ENCODE assay signal across 33 mouse cellular contexts in genomic region chr10:26119822-26120183, GRCm38 (mm10). TPM values are rescaled to one million over a fixed set of nuclear protein-coding genes. Genes with fewer than 3 reads are reported as not detected.
A peak's percentile ranks its signal among the peaks of the same experiment; 100 is the strongest.
DNase-seq lines count a peak whose midpoint lies in the region; ATAC-seq and TF ChIP-seq lines count a peak whose summit lies in the region.
"Had no signal": no experiment of that assay in that cellular context is flagged by ENCODE, and none has a peak within 500 bp of the region (broad histone marks: within the 10 kb centered on the region; RNA-seq: fewer than 3 reads in every experiment).

No protein-coding gene starts in this region.

- DNase-seq in forebrain, postnatal 0 days, result peak; percentile 27
- no peak for DNase-seq in forebrain, embryonic 11.5 days (ENCODE audit: low spot score)
- DNase-seq in layer of hippocampus, postnatal 10 days (ENCODE audit: low spot score in 2 of 2), result peak; percentile 38 to 40
- DNase-seq in layer of hippocampus, adult 2 months (ENCODE audit: low spot score in 2 of 2), result no peak
- peak; percentile 64 for DNase-seq in midbrain, postnatal 0 days (ENCODE audit: low spot score)
- DNase-seq: adrenal gland, postnatal 14 days; cerebellum, adult 11-12 months; cerebellum, postnatal 36 days; gastrocnemius, postnatal 14 days; heart, postnatal 4 days; kidney, adult 2 months; kidney, postnatal 36 days; lung, embryonic 14.5 days; lung, postnatal 14 days; midbrain, embryonic 14.5 days; right cerebral cortex, postnatal 14 days; thymus, postnatal 4 days had no signal

- no peak overlapping the region for H3K9ac ChIP-seq in forebrain, postnatal 0 days
- no peak overlapping the region for H3K9ac ChIP-seq in forebrain, embryonic 11.5 days (ENCODE audit: low read length)
- H3K9ac ChIP-seq in midbrain, postnatal 0 days (replicated peaks; ENCODE audit: low read length, poor library complexity, severe bottlenecking), result no peak overlapping the region
- no peak overlapping the region for H3K9ac ChIP-seq in midbrain, embryonic 16.5 days (ENCODE audit: low read depth, low read length)
- H3K9ac ChIP-seq: forebrain, embryonic 15.5 days; hindbrain, embryonic 15.5 days; intestine, embryonic 15.5 days; limb, embryonic 12.5 days; liver, embryonic 15.5 days; lung, embryonic 14.5 days; neural tube, embryonic 12.5 days had no signal

- no peak overlapping the region for H3K4me2 ChIP-seq in forebrain, postnatal 0 days (ENCODE audit: low read depth)
- H3K4me2 ChIP-seq in forebrain, embryonic 11.5 days (ENCODE audit: low read depth, low read length, severe bottlenecking), result no peak overlapping the region
- no peak overlapping the region for H3K4me2 ChIP-seq in midbrain, postnatal 0 days (ENCODE audit: low read depth, low read length, poor library complexity, severe bottlenecking)
- no peak overlapping the region for H3K4me2 ChIP-seq in midbrain, embryonic 16.5 days (ENCODE audit: low read length)
- H3K4me2 ChIP-seq: forebrain, embryonic 15.5 days; hindbrain, embryonic 15.5 days; intestine, embryonic 15.5 days; limb, embryonic 12.5 days; liver, embryonic 15.5 days; lung, embryonic 14.5 days; neural tube, embryonic 12.5 days had no signal

- no peaks in the 10 kb centered on the region for H3K36me3 ChIP-seq in forebrain, postnatal 0 days (ENCODE audit: insufficient read depth)
- H3K36me3 ChIP-seq in forebrain, embryonic 11.5 days (ENCODE audit: control insufficient read depth, insufficient read depth, low read length), result no peaks in the 10 kb centered on the region
- no peaks in the 10 kb centered on the region for H3K36me3 ChIP-seq in midbrain, postnatal 0 days (ENCODE audit: insufficient read depth, low read length)
- H3K36me3 ChIP-seq in midbrain, embryonic 16.5 days (ENCODE audit: control insufficient read depth, insufficient read depth, low read length), result no peaks in the 10 kb centered on the region
- H3K36me3 ChIP-seq: forebrain, embryonic 15.5 days; heart, embryonic 10.5 days; hindbrain, embryonic 15.5 days; intestine, embryonic 15.5 days; limb, embryonic 12.5 days; liver, embryonic 15.5 days; neural tube, embryonic 12.5 days had no signal

- no peaks in the 10 kb centered on the region for H3K4me1 ChIP-seq in forebrain, postnatal 0 days (ENCODE audit: insufficient read depth)
- no peaks in the 10 kb centered on the region for H3K4me1 ChIP-seq in forebrain, embryonic 11.5 days (replicated peaks; ENCODE audit: control insufficient read depth, insufficient read depth, low read length)
- no peaks in the 10 kb centered on the region for H3K4me1 ChIP-seq in midbrain, postnatal 0 days (ENCODE audit: insufficient read depth, low read length)
- H3K4me1 ChIP-seq in midbrain, embryonic 16.5 days (ENCODE audit: control insufficient read depth, insufficient read depth, low read length), result no peaks in the 10 kb centered on the region
- H3K4me1 ChIP-seq: forebrain, embryonic 15.5 days; heart, embryonic 10.5 days; hindbrain, embryonic 15.5 days; intestine, embryonic 15.5 days; limb, embryonic 12.5 days; liver, embryonic 15.5 days; neural tube, embryonic 12.5 days had no signal

- no peak overlapping the region for H3K4me3 ChIP-seq in forebrain, postnatal 0 days (ENCODE audit: low read depth, low read length)
- H3K4me3 ChIP-seq in forebrain, embryonic 11.5 days (ENCODE audit: low read depth, low read length), result no peak overlapping the region
- H3K4me3 ChIP-seq in layer of hippocampus, adult 2 months, result no peak overlapping the region
- no peak overlapping the region for H3K4me3 ChIP-seq in midbrain, postnatal 0 days (ENCODE audit: low read depth, low read length)
- no peak overlapping the region for H3K4me3 ChIP-seq in midbrain, embryonic 16.5 days (ENCODE audit: low read depth, low read length)
- H3K4me3 ChIP-seq: forebrain, embryonic 15.5 days; heart, embryonic 10.5 days; hindbrain, embryonic 15.5 days; intestine, embryonic 15.5 days; limb, embryonic 12.5 days; liver, embryonic 15.5 days; neural tube, embryonic 12.5 days had no signal

- TF ChIP-seq CTCF in forebrain, postnatal 0 days (IDR thresholded peaks at IDR 0.05; ENCODE audit: low read depth), result no peak
- TF ChIP-seq CTCF in layer of hippocampus, adult 2 months (conservative IDR thresholded peaks at IDR 0.05), result no peak
- no peak for TF ChIP-seq CTCF in midbrain, postnatal 0 days (IDR thresholded peaks at IDR 0.05)

- H3K27me3 ChIP-seq in forebrain, postnatal 0 days (ENCODE audit: insufficient read depth, low read length), result no peaks in the 10 kb centered on the region
- no peaks in the 10 kb centered on the region for H3K27me3 ChIP-seq in forebrain, embryonic 11.5 days (ENCODE audit: control insufficient read depth, insufficient read depth, low read length)
- no peaks in the 10 kb centered on the region for H3K27me3 ChIP-seq in midbrain, postnatal 0 days (ENCODE audit: insufficient read depth, low read length)
- H3K27me3 ChIP-seq in midbrain, embryonic 16.5 days (ENCODE audit: control insufficient read depth, insufficient read depth, low read depth, low read length), result no peaks in the 10 kb centered on the region
- H3K27me3 ChIP-seq: forebrain, embryonic 15.5 days; hindbrain, embryonic 15.5 days; intestine, embryonic 15.5 days; limb, embryonic 12.5 days; liver, embryonic 15.5 days; neural tube, embryonic 12.5 days had no signal

- 49% methylated on average over 1 of the region's 1 CpGs for whole genome bisulfite sequencing in forebrain, postnatal 0 days
- 74% methylated on average over 1 of the region's 1 CpGs for WGBS in forebrain, embryonic 11.5 days
- WGBS in midbrain, postnatal 0 days, result 65% methylated on average over 1 of the region's 1 CpGs
- WGBS in midbrain, embryonic 16.5 days, result 74% methylated on average over 1 of the region's 1 CpGs

- H3K27ac ChIP-seq in forebrain, postnatal 0 days (ENCODE audit: low read depth, low read length), result no peak overlapping the region
- no peak overlapping the region for H3K27ac ChIP-seq in forebrain, embryonic 11.5 days (ENCODE audit: low read depth, low read length)
- no peak overlapping the region for H3K27ac ChIP-seq in layer of hippocampus, adult 2 months
- H3K27ac ChIP-seq in midbrain, postnatal 0 days (ENCODE audit: low read depth, low read length), result no peak overlapping the region
- no peak overlapping the region for H3K27ac ChIP-seq in midbrain, embryonic 16.5 days (ENCODE audit: low read length)
- H3K27ac ChIP-seq: forebrain, embryonic 15.5 days; heart, embryonic 10.5 days; hindbrain, embryonic 15.5 days; intestine, embryonic 15.5 days; limb, embryonic 12.5 days; liver, embryonic 15.5 days; neural tube, embryonic 12.5 days had no signal

- H3K9me3 ChIP-seq in forebrain, postnatal 0 days (ENCODE audit: low read length), result no peaks in the 10 kb centered on the region
- no peaks in the 10 kb centered on the region for H3K9me3 ChIP-seq in forebrain, embryonic 11.5 days (ENCODE audit: control insufficient read depth, low read length)
- H3K9me3 ChIP-seq in midbrain, postnatal 0 days (ENCODE audit: low read length), result no peaks in the 10 kb centered on the region
- H3K9me3 ChIP-seq in midbrain, embryonic 16.5 days (replicated peaks; ENCODE audit: control insufficient read depth, low read length, poor library complexity, severe bottlenecking), result no peaks in the 10 kb centered on the region
- H3K9me3 ChIP-seq: forebrain, embryonic 15.5 days; heart, embryonic 10.5 days; hindbrain, embryonic 15.5 days; intestine, embryonic 15.5 days; limb, embryonic 12.5 days; liver, embryonic 15.5 days; neural tube, embryonic 12.5 days had no signal

- ATAC-seq in forebrain, postnatal 0 days, result peak; percentile 64
- no peak for ATAC-seq in forebrain, embryonic 11.5 days (replicated peaks; ENCODE audit: low FRiP score)
- peak; percentile 47; the same call in 1 of the 2 replicates for ATAC-seq in midbrain, postnatal 0 days (ENCODE audit: low FRiP score)
- ATAC-seq in midbrain, embryonic 16.5 days, result no peak
- ATAC-seq: CD4-positive, CD25-positive, alpha-beta regulatory T cell, adult 4 months; forebrain, embryonic 15.5 days; intestine, embryonic 15.5 days had no signal

RNA-seq across cellular contexts. Expression of gene Tmem200a, which starts 41.0 kb away (rescaled TPM):
- 25.2 and 27.9 TPM in 2 replicates for total RNA-seq in forebrain, postnatal 0 days (2014; rRNA removed)
- polyA plus RNA-seq in forebrain, postnatal 0 days (2015; fragmentation: Nextera tagmentation; extraction: Ambion mirVana), result 15.0 and 20.0 TPM in 2 replicates
- 12.8 and 13.7 TPM in 2 replicates for polyA plus RNA-seq in forebrain, embryonic 11.5 days (2014; fragmentation: Nextera tagmentation; extraction: Ambion mirVana)
- total RNA-seq in layer of hippocampus, postnatal 10 days (2021), result 10 to 100 TPM; 22.7 to 22.8 TPM
- total RNA-seq in layer of hippocampus, adult 2 months (2021), result 10 to 100 TPM; 20.0 to 23.9 TPM
- 32.0 and 42.6 TPM in 2 replicates for total RNA-seq in midbrain, postnatal 0 days (2014; rRNA removed)
- polyA plus RNA-seq in midbrain, postnatal 0 days (2015; fragmentation: Nextera tagmentation; extraction: Ambion mirVana), result 20.7 and 21.6 TPM in 2 replicates
- 34.3 and 35.2 TPM in 2 replicates for polyA plus RNA-seq in midbrain, embryonic 16.5 days (2015; fragmentation: Nextera tagmentation; extraction: Ambion mirVana)
- total RNA-seq: granulocyte monocyte progenitor cell, adult 5-6 weeks; liver, adult 2 months had no signal
- polyA plus RNA-seq: CD4-positive, CD25-positive, alpha-beta regulatory T cell, adult 4 months; liver, adult 2 months had no signal

RNA-seq across cellular contexts. Expression of gene Gm9767, which starts 41.7 kb away (rescaled TPM):
- total RNA-seq in forebrain, postnatal 0 days (2014; rRNA removed), result 1.1 and 1.8 TPM in 2 replicates
- polyA plus RNA-seq in forebrain, postnatal 0 days (2015; fragmentation: Nextera tagmentation; extraction: Ambion mirVana), result 1.5 and 2.2 TPM in 2 replicates
- polyA plus RNA-seq in forebrain, embryonic 11.5 days (2014; fragmentation: Nextera tagmentation; extraction: Ambion mirVana), result 0.40 and 0.69 TPM in 2 replicates
- 1 to 10 TPM in 1 of 2 experiments, under 1 TPM in 1; 0.56 to 2.0 TPM for total RNA-seq in layer of hippocampus, postnatal 10 days (2021)
- under 1 TPM; 0.59 to 0.92 TPM for total RNA-seq in layer of hippocampus, adult 2 months (2021)
- total RNA-seq in midbrain, postnatal 0 days (2014; rRNA removed), result 0.82 and 1.7 TPM in 2 replicates
- 1.3 and 2.5 TPM in 2 replicates for polyA plus RNA-seq in midbrain, postnatal 0 days (2015; fragmentation: Nextera tagmentation; extraction: Ambion mirVana)
- polyA plus RNA-seq in midbrain, embryonic 16.5 days (2015; fragmentation: Nextera tagmentation; extraction: Ambion mirVana), result 1.2 and 2.3 TPM in 2 replicates
- total RNA-seq: gastrocnemius, postnatal 14 days; granulocyte monocyte progenitor cell, adult 5-6 weeks; heart, postnatal 4 days; liver, adult 2 months had no signal
- polyA plus RNA-seq: CD4-positive, CD25-positive, alpha-beta regulatory T cell, adult 4 months; embryonic facial prominence, embryonic 11.5 days; heart, embryonic 10.5 days; heart, embryonic 16.5 days; kidney, adult 2 months; kidney, embryonic 16.5 days; liver, adult 2 months; liver, embryonic 15.5 days; lung, embryonic 14.5 days; small intestine, adult 2 months; thymus, postnatal 0 days had no signal

Comparison
In these comparisons a context has a peak if more than half of its experiments do, and no peak if none do; other contexts are left out.
1. ATAC-seq: peak in forebrain, postnatal 0 days (single experiment) and midbrain, postnatal 0 days (single experiment); none in forebrain, embryonic 11.5 days (single experiment) and midbrain, embryonic 16.5 days (single experiment).
2. DNase-seq: peak in forebrain, postnatal 0 days (single experiment), layer of hippocampus, postnatal 10 days (2 of 2) and midbrain, postnatal 0 days (single experiment); none in forebrain, embryonic 11.5 days (single experiment) and layer of hippocampus, adult 2 months (0 of 2).